Mouse (Mus musculus) layer of hippocampus, postnatal 10 days (tissue): Measurements from ENCODE around the gene Runx1. TPM values are rescaled to one million over a fixed set of nuclear protein-coding genes. Genes with fewer than 3 reads are reported as not detected.

ENCODE experiments used
- DNase-seq, 2 experiments: peaks; one replicate each; pipeline ENCODE4 v3.0.0; 2021; ENCODE audit warnings: low spot score in 2 of 2
- total RNA-seq, 2 experiments: library from RNA; stranded (reverse); gene quantifications; 2 replicates each; pipeline ENCODE4 v1.2.3; 2021

Runx1 gene
- total RNA-seq, 2 experiments from 2014 or later = 0.69 to 1.1 TPM

GRCm38 (mm10) chr16:92794197-92794596 is 31.8 kb downstream of the Runx1 start:
- DNase-seq = no peak

- no peak for DNase-seq
Observed at GRCm38 (mm10) chr16:92793741-92794140, 32.2 kb downstream of the Runx1 start.

GRCm38 (mm10) chr16:92792905-92793304 is 33.0 kb downstream of the Runx1 start:
- no peak for DNase-seq

GRCm38 (mm10) chr16:92790601-92791000 is 35.3 kb downstream of the Runx1 start:
- DNase-seq = no peak

GRCm38 (mm10) chr16:92789840-92790239 is 36.1 kb downstream of the Runx1 start:
- DNase-seq = no peak

GRCm38 (mm10) chr16:92788446-92788845 is 37.5 kb downstream of the Runx1 start:
- no peak for DNase-seq

- no peak for DNase-seq
Observed at GRCm38 (mm10) chr16:92786883-92787321, 39.0 kb downstream of the Runx1 start.

GRCm38 (mm10) chr16:92786276-92786882 is 39.6 kb downstream of the Runx1 start:
- DNase-seq = no peak

GRCm38 (mm10) chr16:92783651-92784131 is 42.3 kb downstream of the Runx1 start:
- no peak for DNase-seq

- DNase-seq = no peak
Observed at GRCm38 (mm10) chr16:92782408-92782807, 43.5 kb downstream of the Runx1 start.

- no peak for DNase-seq
Observed at GRCm38 (mm10) chr16:92779896-92780435, 46.0 kb downstream of the Runx1 start.

- no peak for DNase-seq
Observed at GRCm38 (mm10) chr16:92779175-92779574, 46.8 kb downstream of the Runx1 start.

- DNase-seq = no peak
Observed at GRCm38 (mm10) chr16:92778096-92778780, 47.7 kb downstream of the Runx1 start.

- no peak for DNase-seq
Observed at GRCm38 (mm10) chr16:92767862-92768261, 58.1 kb downstream of the Runx1 start.

GRCm38 (mm10) chr16:92767423-92767822 is 58.5 kb downstream of the Runx1 start:
- DNase-seq = no peak

GRCm38 (mm10) chr16:92764741-92765396 is 61.1 kb downstream of the Runx1 start:
- DNase-seq = no peak

GRCm38 (mm10) chr16:92763666-92764065 is 62.3 kb downstream of the Runx1 start:
- DNase-seq = no peak

- peak in 1 of 2 experiments; percentile 24 for DNase-seq
Observed at GRCm38 (mm10) chr16:92761968-92762521, 63.9 kb downstream of the Runx1 start.

GRCm38 (mm10) chr16:92760091-92760490 is 65.9 kb downstream of the Runx1 start:
- DNase-seq = no peak

- no peak for DNase-seq
Observed at GRCm38 (mm10) chr16:92757564-92757963, 68.4 kb downstream of the Runx1 start.

GRCm38 (mm10) chr16:92753944-92754343 is 72.0 kb downstream of the Runx1 start:
- no peak for DNase-seq

- no peak for DNase-seq
Observed at GRCm38 (mm10) chr16:92753139-92753538, 72.8 kb downstream of the Runx1 start.
